Mouse (Mus musculus) kidney, postnatal 0 days (tissue): ENCODE data around the gene Ccl6. TPM values are rescaled to one million over a fixed set of nuclear protein-coding genes. Genes with fewer than 3 reads are reported as not detected.
A peak's percentile ranks its signal among the peaks of the same experiment; 100 is the strongest.

ENCODE experiments used
- ATAC-seq: fragments of 200-750 bp; cut with Nextera tagmentation; replicated peaks from 2 replicates; pipeline ENCODE4 v1.8.0; 2017; ENCODE audit warnings: low read depth, moderate number of reproducible peaks, moderate TSS enrichment, moderate library complexity; ENCODE audit not compliant: low FRiP score
- DNase-seq: peaks from one replicate; pipeline ENCODE4 v3.0.0-alpha.2; 2016; ENCODE audit warnings: low spot score
- H3K27ac ChIP-seq: fragments of 300-500 bp; sonication (generic); 2 replicates; pipeline ENCODE4 v1.5.1; 2014; ENCODE audit warnings: mild to moderate bottlenecking
- H3K27me3 ChIP-seq: fragments of 300-500 bp; sonication (generic); 2 replicates; pipeline ENCODE4 v1.6.1; 2014; ENCODE audit warnings: low read length, mixed read lengths; ENCODE audit not compliant: insufficient read depth
- H3K36me3 ChIP-seq: fragments of 300-500 bp; sonication (generic); 2 replicates; pipeline ENCODE4 v1.6.1; 2014; ENCODE audit warnings: low read length, mixed read lengths; ENCODE audit not compliant: insufficient read depth
- H3K4me1 ChIP-seq: fragments of 300-500 bp; sonication (generic); replicated peaks from 2 replicates; pipeline ENCODE4 v1.6.1; 2014; ENCODE audit warnings: antibody characterized with exemption, low read length, mixed read lengths; ENCODE audit not compliant: insufficient read depth
- H3K4me2 ChIP-seq: fragments of 300-500 bp; sonication (generic); 2 replicates; pipeline ENCODE4 v1.6.1; 2014; ENCODE audit warnings: mild to moderate bottlenecking, low read length, moderate library complexity, mixed read lengths
- H3K4me3 ChIP-seq: fragments of 300-500 bp; sonication (generic); replicated peaks from 2 replicates; pipeline ENCODE4 v1.5.1; 2014; ENCODE audit warnings: low read depth, low read length
- H3K9ac ChIP-seq: fragments of 300-500 bp; sonication (generic); 2 replicates; pipeline ENCODE4 v1.6.1; 2014; ENCODE audit warnings: low read depth, low read length
- H3K9me3 ChIP-seq: fragments of 300-500 bp; sonication (generic); replicated peaks from 2 replicates; pipeline ENCODE4 v1.6.1; 2016; ENCODE audit warnings: low read length, inconsistent platforms, mixed read lengths
- CTCF ChIP-seq: IDR thresholded peaks from 2 replicates; pipeline ENCODE4 v1.5.1; 2016; ENCODE audit warnings: antibody characterized with exemption, low read depth, mild to moderate bottlenecking, moderate library complexity
- WGBS: fragments of 180-500 bp; shearing (Covaris S2); extraction: QIAGEN DNeasy Blood & Tissue Kit; methylation state at CpG from one replicate; pipeline ENCODE4 v1.1.7; 2014; 5-methylcytosine and 5-hydroxymethylcytosine counted together
- polyA plus RNA-seq: library from polyadenylated mRNA; unstranded; fragments of >200 nt; fragmentation: Nextera tagmentation; extraction: Ambion mirVana; gene quantifications from 2 replicates; pipeline ENCODE4 v1.2.1, GENCODE M21; 2015

Gene Ccl6
- polyA plus RNA-seq, 1 experiment from 2014 or later = 12.0 TPM

GRCm38 (mm10) chr11:83584232-83584631 is 8.7 kb downstream of the Ccl6 start:
- Histone ChIP-seq H3K4me1 (no peaks in the 10 kb centered on the region), H3K36me3 (no peaks in the 10 kb centered on the region), H3K4me2 (no peak overlapping the region), H3K4me3 (no peak overlapping the region), H3K27me3 (no peaks in the 10 kb centered on the region), H3K9ac (no peak overlapping the region), H3K27ac (no peak overlapping the region), H3K9me3 (no peaks in the 10 kb centered on the region)
- peak; percentile 7; the same call in 1 of the 2 replicates for TF ChIP-seq CTCF
- DNase-seq = no peak
- 85% methylated on average over 2 of the region's 2 CpGs for WGBS
- no peak for ATAC-seq

GRCm38 (mm10) chr11:83583450-83583754 is 9.5 kb downstream of the Ccl6 start:
- no peak overlapping the region for H3K27ac ChIP-seq

GRCm38 (mm10) chr11:83582626-83583449 is 10.0 kb downstream of the Ccl6 start:
- 0 out of 2 replicates have a peak overlapping the region, but pooled peaks have one; percentile 8 for H3K27ac ChIP-seq
- no peaks in the 10 kb centered on the region for H3K36me3 ChIP-seq
- no peak for TF ChIP-seq CTCF
- 32% methylated on average over 4 of the region's 4 CpGs for WGBS
- no peaks in the 10 kb centered on the region for H3K27me3 ChIP-seq
- no peaks in the 10 kb centered on the region for H3K4me1 ChIP-seq
- no peaks in the 10 kb centered on the region for H3K9me3 ChIP-seq
- no peak overlapping the region for H3K9ac ChIP-seq
- H3K4me2 ChIP-seq = no peak overlapping the region
- no peak overlapping the region for H3K4me3 ChIP-seq
- DNase-seq (peak; percentile 64), ATAC-seq (no peak)

More at GRCm38 (mm10) chr11:83583450-83583754, 9.5 kb downstream of the Ccl6 start:
- Histone ChIP-seq H3K27me3 (no peaks in the 10 kb centered on the region), H3K4me3 (no peak overlapping the region), H3K9me3 (no peaks in the 10 kb centered on the region), H3K4me2 (no peak overlapping the region), H3K9ac (no peak overlapping the region), H3K4me1 (no peaks in the 10 kb centered on the region), H3K36me3 (no peaks in the 10 kb centered on the region)
- no peak for DNase-seq
- no peak for TF ChIP-seq CTCF
- no peak for ATAC-seq

DNA sequence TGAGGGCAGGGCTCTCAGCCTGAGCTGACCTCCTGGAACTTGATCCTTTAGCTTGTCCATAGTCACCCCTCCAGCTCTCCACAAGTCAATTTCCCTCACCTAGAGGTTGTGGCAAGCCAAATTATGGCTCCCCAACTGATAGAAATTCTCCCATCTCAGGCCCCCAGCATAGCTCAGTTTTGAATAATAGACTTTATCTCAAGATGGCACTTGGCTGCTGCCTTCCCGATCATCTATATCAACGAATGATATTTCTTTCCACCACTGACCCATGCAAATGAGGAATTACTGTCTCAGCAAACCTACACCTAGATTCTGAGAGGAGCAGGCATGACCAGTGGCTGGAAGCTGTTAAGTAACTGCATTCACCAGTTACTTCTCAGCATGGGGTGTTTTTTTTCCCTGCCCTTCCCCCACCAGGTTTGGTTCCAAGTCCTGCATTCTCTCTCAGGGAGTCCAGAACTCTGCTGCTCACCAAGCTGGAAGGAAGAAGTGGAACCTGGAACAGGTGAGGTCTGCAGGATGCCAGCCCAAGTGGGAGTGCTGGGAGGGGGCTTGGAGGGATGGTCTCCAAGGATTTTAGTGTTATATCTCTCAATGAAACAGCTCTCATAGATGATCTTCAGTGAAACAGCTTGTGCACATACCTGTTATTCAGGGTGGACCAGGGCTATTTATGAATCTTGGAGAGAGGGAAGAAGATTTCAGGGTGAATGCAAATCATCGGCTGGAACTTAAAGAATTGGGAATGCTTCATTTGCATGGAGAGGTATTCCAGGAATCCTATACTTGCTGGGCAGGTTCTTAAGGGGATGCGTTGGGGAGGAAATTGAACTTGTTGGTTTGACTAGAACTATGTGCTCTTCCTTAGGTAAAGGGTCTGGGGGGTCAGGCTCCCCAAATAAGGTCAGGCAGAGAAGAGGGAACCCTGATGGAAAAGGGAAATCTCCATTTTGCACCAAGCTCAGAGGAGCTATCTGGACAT is 11.0 kb downstream of the Ccl6 start:
- Histone ChIP-seq H3K36me3 (no peaks in the 10 kb centered on the region), H3K4me1 (no peaks in the 10 kb centered on the region), H3K4me2 (no peak overlapping the region), H3K9me3 (no peaks in the 10 kb centered on the region), H3K27me3 (no peaks in the 10 kb centered on the region), H3K9ac (no peak overlapping the region), H3K4me3 (no peak overlapping the region), H3K27ac (peak overlapping the region; percentile 8; the same call in 1 of the 2 replicates)
- DNase-seq (no peak), ATAC-seq (no peak)
- TF ChIP-seq CTCF = no peak
- 69% methylated on average over 4 of the region's 4 CpGs for WGBS

DNA sequence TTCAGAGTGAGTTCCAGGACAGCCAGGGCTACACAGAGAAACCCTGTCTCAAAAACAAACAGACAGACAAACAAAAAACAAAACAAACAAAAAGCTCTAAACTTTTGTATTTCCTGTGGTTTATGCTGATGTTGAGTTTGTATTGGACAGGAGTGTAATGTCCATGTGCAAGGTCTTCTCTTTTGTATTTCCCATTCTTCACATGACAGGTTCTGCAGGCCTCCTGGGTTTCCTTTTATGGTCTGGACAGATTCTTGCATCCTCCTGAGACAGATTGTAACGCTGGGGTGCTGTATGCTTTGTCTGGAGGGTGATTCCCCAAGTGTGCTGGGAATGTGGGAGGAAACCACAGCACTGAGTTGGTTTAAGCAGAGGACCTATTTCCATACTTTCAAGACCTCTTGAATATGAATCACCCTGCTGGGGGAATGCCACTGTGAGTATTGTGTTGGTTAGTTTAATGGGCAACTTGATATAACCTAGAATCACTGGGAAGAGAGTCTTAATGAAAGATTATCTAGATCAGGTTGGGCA is 12.1 kb downstream of the Ccl6 start:
- no peak for ATAC-seq
- Histone ChIP-seq H3K4me3 (no peak overlapping the region), H3K9ac (no peak overlapping the region), H3K36me3 (no peaks in the 10 kb centered on the region), H3K27me3 (no peaks in the 10 kb centered on the region), H3K4me1 (no peaks in the 10 kb centered on the region), H3K9me3 (no peaks in the 10 kb centered on the region), H3K4me2 (no peak overlapping the region), H3K27ac (no peak overlapping the region)
- no peak for DNase-seq
- no peak for TF ChIP-seq CTCF
- 48% methylated on average over 1 of the region's 1 CpGs for WGBS

- H3K4me2 ChIP-seq = no peak overlapping the region
- H3K9ac ChIP-seq = no peak overlapping the region
- no peaks in the 10 kb centered on the region for H3K36me3 ChIP-seq
- DNase-seq (no peak), ATAC-seq (no peak)
- no peak overlapping the region for H3K4me3 ChIP-seq
- no peaks in the 10 kb centered on the region for H3K27me3 ChIP-seq
- no peaks in the 10 kb centered on the region for H3K9me3 ChIP-seq
- no peak overlapping the region for H3K27ac ChIP-seq
- WGBS = 81% methylated on average over 3 of the region's 3 CpGs
- no peaks in the 10 kb centered on the region for H3K4me1 ChIP-seq
- TF ChIP-seq CTCF = no peak
Measured at GRCm38 (mm10) chr11:83578999-83579398, 13.9 kb downstream of the Ccl6 start.
